Mouse (Mus musculus) midbrain, postnatal 0 days (tissue): Measurements from ENCODE around the gene Hif1an. TPM values are rescaled to one million over a fixed set of nuclear protein-coding genes. Genes with fewer than 3 reads are reported as not detected.

Experiments used
- ATAC-seq: fragments of 200-750 bp; cut with Nextera tagmentation; 2 replicates; pipeline ENCODE4 v1.8.0; 2017; ENCODE audit warnings: moderate number of reproducible peaks, mild to moderate bottlenecking, moderate TSS enrichment, moderate library complexity; ENCODE audit not compliant: low FRiP score
- DNase-seq: peaks from one replicate; pipeline ENCODE4 v3.0.0-alpha.2; 2015; ENCODE audit warnings: low spot score
- H3K27ac ChIP-seq: fragments of 300-500 bp; sonication (generic); 2 replicates; pipeline ENCODE4 v1.5.1; 2014; ENCODE audit warnings: low read depth, mild to moderate bottlenecking, low read length, mixed read lengths
- H3K27me3 ChIP-seq: fragments of 300-500 bp; sonication (generic); 2 replicates; pipeline ENCODE4 v1.6.1; 2014; ENCODE audit warnings: low read length, control low read depth, mixed read lengths; ENCODE audit not compliant: insufficient read depth
- H3K36me3 ChIP-seq: fragments of 300-500 bp; sonication (generic); 2 replicates; pipeline ENCODE4 v1.6.1; 2014; ENCODE audit warnings: low read length, control low read depth, mixed read lengths; ENCODE audit not compliant: insufficient read depth
- H3K4me1 ChIP-seq: fragments of 300-500 bp; sonication (generic); 2 replicates; pipeline ENCODE4 v1.6.1; 2014; ENCODE audit warnings: mild to moderate bottlenecking, control low read depth, antibody characterized with exemption, low read length, mixed read lengths; ENCODE audit not compliant: insufficient read depth
- H3K4me2 ChIP-seq: fragments of 300-500 bp; sonication (generic); 2 replicates; pipeline ENCODE4 v1.6.1; 2014; ENCODE audit warnings: low read depth, mild to moderate bottlenecking, low read length, mixed read lengths; ENCODE audit not compliant: poor library complexity, severe bottlenecking
- H3K4me3 ChIP-seq: fragments of 300-500 bp; sonication (generic); 2 replicates; pipeline ENCODE4 v1.5.1; 2014; ENCODE audit warnings: low read depth, mild to moderate bottlenecking, low read length, moderate library complexity
- H3K9ac ChIP-seq: fragments of 300-500 bp; sonication (generic); replicated peaks from 2 replicates; pipeline ENCODE4 v1.6.1; 2014; ENCODE audit warnings: mild to moderate bottlenecking, low read length, moderate library complexity, mixed read lengths; ENCODE audit not compliant: poor library complexity, severe bottlenecking
- H3K9me3 ChIP-seq: fragments of 300-500 bp; sonication (generic); 2 replicates; pipeline ENCODE4 v1.6.1; 2016; ENCODE audit warnings: low read length, control low read depth
- CTCF ChIP-seq: IDR thresholded peaks from 2 replicates; pipeline ENCODE4 v1.5.1; 2016; ENCODE audit warnings: antibody characterized with exemption, mild to moderate bottlenecking
- WGBS: fragments of 180-500 bp; shearing (Covaris S2); extraction: QIAGEN DNeasy Blood & Tissue Kit; methylation state at CpG from one replicate; pipeline ENCODE4 v1.1.7; 2014; 5-methylcytosine and 5-hydroxymethylcytosine counted together
- polyA plus RNA-seq: library from polyadenylated mRNA; unstranded; fragments of >200 nt; fragmentation: Nextera tagmentation; extraction: Ambion mirVana; gene quantifications from 2 replicates; pipeline ENCODE4 v1.2.1, GENCODE M21; 2015
- total RNA-seq: library from RNA; depleted of rRNA; stranded (reverse); fragments of >200 nt; gene quantifications from 2 replicates; pipeline ENCODE4 v1.2.3, GENCODE M21; 2014

Hif1an gene
- total and polyA plus RNA-seq, 2 experiments from 2014 or later: 9.3 to 18.1 TPM

- H3K4me3 ChIP-seq: no peak overlapping the region
- H3K36me3 ChIP-seq: peaks cover 16% of the 10 kb centered on the region
- H3K27me3 ChIP-seq: no peaks in the 10 kb centered on the region
- no peaks in the 10 kb centered on the region for H3K4me1 ChIP-seq
- no peak overlapping the region for H3K9ac ChIP-seq
- 71% methylated on average over 1 of the region's 1 CpGs for WGBS
- no peak for TF ChIP-seq CTCF
- DNase-seq: no peak
- H3K9me3 ChIP-seq: no peaks in the 10 kb centered on the region
- H3K4me2 ChIP-seq: no peak overlapping the region
- no peak for ATAC-seq
- no peak overlapping the region for H3K27ac ChIP-seq
Measured at GRCm38 (mm10) chr19:44578038-44578437, 15.4 kb downstream of the Hif1an start.

DNA sequence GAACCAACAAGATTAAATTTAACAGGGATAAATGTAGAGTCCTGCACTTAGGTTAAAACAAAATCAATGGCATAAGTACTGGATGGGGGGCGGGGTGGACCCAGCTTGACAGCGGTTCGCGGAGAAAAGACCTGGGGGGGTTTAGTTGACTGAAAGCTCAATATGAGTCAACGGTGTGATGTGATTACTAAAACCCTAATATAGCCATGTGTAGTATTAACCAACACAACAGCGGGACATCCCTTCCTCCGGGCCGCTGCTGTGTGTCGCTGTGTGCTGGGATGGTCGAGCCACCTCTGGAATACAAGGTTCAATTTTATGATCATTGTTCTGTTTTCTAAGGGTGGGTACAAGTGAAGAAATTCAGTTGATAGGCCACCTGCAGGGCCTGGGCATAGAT is 19.5 kb downstream of the Hif1an start:
- Histone ChIP-seq H3K9me3 (no peaks in the 10 kb centered on the region), H3K4me1 (no peaks in the 10 kb centered on the region), H3K4me2 (no peak overlapping the region), H3K27me3 (peaks cover 24% of the 10 kb centered on the region), H3K4me3 (no peak overlapping the region), H3K27ac (no peak overlapping the region), H3K36me3 (no peaks in the 10 kb centered on the region), H3K9ac (no peak overlapping the region)
- WGBS: 69% methylated on average over 10 of the region's 10 CpGs
- TF ChIP-seq CTCF: no peak
- no peak for ATAC-seq
- no peak for DNase-seq

DNA sequence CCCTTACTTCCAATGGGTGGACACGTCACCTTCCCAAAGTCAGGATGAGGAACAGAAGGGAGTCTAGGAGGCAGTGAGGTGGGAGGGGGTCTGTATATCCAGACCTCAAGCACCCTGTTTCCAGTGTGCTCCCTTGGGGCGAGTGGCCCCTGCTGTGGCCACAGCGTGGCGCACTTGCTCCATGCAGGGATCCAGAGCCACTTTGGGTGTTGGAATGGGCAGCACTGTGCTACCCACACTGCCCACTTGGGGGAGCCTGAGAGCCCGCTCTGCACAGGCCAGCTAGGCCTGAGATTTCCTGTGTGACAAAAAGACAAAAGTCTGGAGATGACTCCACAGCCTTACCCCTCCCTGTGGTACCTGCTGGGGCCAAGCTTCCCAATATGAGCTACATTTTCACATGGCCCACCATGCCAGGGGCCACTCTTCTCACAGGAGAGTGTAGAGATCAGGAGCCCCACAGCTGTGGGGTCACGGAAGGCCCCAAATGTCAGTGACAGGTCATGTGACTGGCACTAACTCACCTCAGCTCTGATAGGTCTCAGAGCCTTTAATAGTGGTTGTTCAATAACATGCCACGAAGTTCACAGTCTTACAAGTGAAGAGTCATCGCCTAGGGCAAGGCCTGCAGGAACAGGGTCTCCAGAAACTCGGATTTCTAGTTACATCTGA is 20.1 kb downstream of the Hif1an start:
- no peaks in the 10 kb centered on the region for H3K4me1 ChIP-seq
- no peak overlapping the region for H3K4me3 ChIP-seq
- H3K9me3 ChIP-seq: no peaks in the 10 kb centered on the region
- no peak overlapping the region for H3K4me2 ChIP-seq
- peak; percentile 77 for ATAC-seq
- TF ChIP-seq CTCF: peak; percentile 100
- 31% methylated on average over 9 of the region's 9 CpGs for WGBS
- H3K36me3 ChIP-seq: no peaks in the 10 kb centered on the region
- peak; percentile 90 for DNase-seq
- no peak overlapping the region for H3K27ac ChIP-seq
- peaks cover 24% of the 10 kb centered on the region for H3K27me3 ChIP-seq
- H3K9ac ChIP-seq: no peak overlapping the region

DNA sequence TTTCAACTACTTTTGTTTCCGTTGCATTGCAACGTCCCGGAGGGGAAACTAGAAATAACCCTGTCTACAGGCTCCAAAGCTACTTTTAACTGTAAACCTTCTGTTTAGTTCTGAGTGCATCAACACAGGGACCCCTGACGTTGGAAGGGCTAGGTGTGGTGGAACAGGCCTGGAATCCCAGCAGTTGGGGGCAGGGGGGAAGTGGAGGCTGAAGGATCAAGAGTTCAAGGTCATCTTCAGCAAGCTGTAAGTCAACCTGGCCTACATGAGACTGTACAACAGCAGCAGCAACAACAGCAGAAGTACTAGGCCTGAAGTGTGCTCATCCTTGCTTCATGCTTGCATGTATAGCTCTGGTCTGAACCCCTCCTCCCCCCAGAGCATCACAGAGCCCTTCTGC is 25.4 kb downstream of the Hif1an start:
- DNase-seq (no peak), ATAC-seq (no peak)
- Histone ChIP-seq H3K27me3 (peaks cover 24% of the 10 kb centered on the region), H3K4me3 (no peak overlapping the region), H3K9ac (no peak overlapping the region), H3K4me1 (no peaks in the 10 kb centered on the region), H3K9me3 (no peaks in the 10 kb centered on the region), H3K27ac (no peak overlapping the region), H3K4me2 (no peak overlapping the region), H3K36me3 (no peaks in the 10 kb centered on the region)
- TF ChIP-seq CTCF: no peak
- 39% methylated on average over 4 of the region's 4 CpGs for WGBS

- no peak overlapping the region for H3K4me2 ChIP-seq
- H3K27me3 ChIP-seq: peaks cover 15% of the 10 kb centered on the region
- no peak overlapping the region for H3K9ac ChIP-seq
- H3K4me3 ChIP-seq: no peak overlapping the region
- no peak for DNase-seq
- no peaks in the 10 kb centered on the region for H3K4me1 ChIP-seq
- WGBS: 57% methylated on average over 7 of the region's 7 CpGs
- H3K27ac ChIP-seq: no peak overlapping the region
- H3K9me3 ChIP-seq: no peaks in the 10 kb centered on the region
- no peak for TF ChIP-seq CTCF
- no peak for ATAC-seq
- H3K36me3 ChIP-seq: no peaks in the 10 kb centered on the region
Measured at GRCm38 (mm10) chr19:44589591-44590223, 27.1 kb downstream of the Hif1an start.

DNA sequence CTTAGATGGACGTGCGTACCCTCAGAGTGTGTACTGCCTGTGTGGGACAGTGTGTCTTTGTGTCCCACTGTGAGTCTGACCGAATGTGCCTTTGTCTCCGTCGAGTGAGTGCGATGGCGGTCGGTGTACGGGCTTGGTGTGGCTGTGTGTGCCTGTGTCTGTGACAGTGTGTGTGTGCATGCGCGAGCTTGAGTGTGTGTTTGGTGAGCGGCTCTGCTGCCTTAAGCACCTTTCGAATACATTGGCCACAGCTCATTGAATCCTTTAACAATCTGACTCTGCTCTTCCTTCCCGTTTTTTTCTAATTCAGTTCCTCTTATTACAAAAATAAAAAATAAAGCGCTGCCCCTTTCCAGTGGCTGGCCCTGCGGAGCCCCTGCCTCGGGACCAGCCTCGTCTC is 28.3 kb downstream of the Hif1an start:
- ATAC-seq (no peak), DNase-seq (no peak)
- Histone ChIP-seq H3K9ac (no peak overlapping the region), H3K27ac (no peak overlapping the region), H3K4me1 (no peaks in the 10 kb centered on the region), H3K27me3 (peaks cover 7% of the 10 kb centered on the region), H3K4me2 (no peak overlapping the region), H3K36me3 (no peaks in the 10 kb centered on the region), H3K9me3 (no peaks in the 10 kb centered on the region), H3K4me3 (no peak overlapping the region)
- WGBS: 69% methylated on average over 18 of the region's 18 CpGs
- TF ChIP-seq CTCF: no peak
